Mouse (Mus musculus) hindbrain, embryonic 16.5 days (tissue): ENCODE measurements around the gene Arsg. TPM values are rescaled to one million over a fixed set of nuclear protein-coding genes. Genes with fewer than 3 reads are reported as not detected.

Experiments
- ATAC-seq: fragments of 200-750 bp; cut with Nextera tagmentation; 2 replicates; pipeline ENCODE4 v1.8.0; 2017; ENCODE audit warnings: moderate TSS enrichment, moderate library complexity
- H3K27ac ChIP-seq: fragments of 300-500 bp; sonication (generic); 2 replicates; pipeline ENCODE4 v1.5.1; 2014; ENCODE audit warnings: low read depth, mild to moderate bottlenecking, control low read depth, low read length, moderate library complexity
- H3K27me3 ChIP-seq: fragments of 300-500 bp; sonication (generic); replicated peaks from 2 replicates; pipeline ENCODE4 v1.6.1; 2014; ENCODE audit warnings: low read length; ENCODE audit not compliant: control insufficient read depth, insufficient read depth
- H3K36me3 ChIP-seq: fragments of 300-500 bp; sonication (generic); 2 replicates; pipeline ENCODE4 v1.6.1; 2014; ENCODE audit warnings: mild to moderate bottlenecking, low read length, moderate library complexity, mixed read lengths; ENCODE audit not compliant: control insufficient read depth, insufficient read depth
- H3K4me1 ChIP-seq: fragments of 300-500 bp; sonication (generic); 2 replicates; pipeline ENCODE4 v1.6.1; 2014; ENCODE audit warnings: low read depth, low read length; ENCODE audit not compliant: control insufficient read depth, insufficient read depth
- H3K4me2 ChIP-seq: fragments of 300-500 bp; sonication (generic); 2 replicates; pipeline ENCODE4 v1.6.1; 2014; ENCODE audit warnings: mild to moderate bottlenecking, low read length, control low read depth, moderate library complexity
- H3K4me3 ChIP-seq: fragments of 300-500 bp; sonication (generic); 2 replicates; pipeline ENCODE4 v1.5.1; 2014; ENCODE audit warnings: mild to moderate bottlenecking, low read length, control low read depth, moderate library complexity
- H3K9ac ChIP-seq: fragments of 300-500 bp; sonication (generic); 2 replicates; pipeline ENCODE4 v1.6.1; 2014; ENCODE audit warnings: low read depth, mild to moderate bottlenecking, control low read depth, low read length, moderate library complexity
- H3K9me3 ChIP-seq: fragments of 300-500 bp; sonication (generic); 2 replicates; pipeline ENCODE4 v1.6.1; 2014; ENCODE audit warnings: mild to moderate bottlenecking, low read length, moderate library complexity; ENCODE audit not compliant: control insufficient read depth
- WGBS: fragments of 180-500 bp; shearing (Covaris S2); extraction: QIAGEN DNeasy Blood & Tissue Kit; methylation state at CpG from one replicate; pipeline ENCODE4 v1.1.7; 2014; 5-methylcytosine and 5-hydroxymethylcytosine counted together
- polyA plus RNA-seq: library from polyadenylated mRNA; unstranded; fragments of >200 nt; fragmentation: Nextera tagmentation; extraction: Ambion mirVana; gene quantifications from 2 replicates; pipeline ENCODE4 v1.2.1, GENCODE M21; 2015

Gene Arsg
- polyA plus RNA-seq, 1 experiment from 2014 or later: 8.0 TPM

GRCm38 (mm10) chr11:109578536-109578935 is 105.4 kb downstream of the Arsg start:
- ATAC-seq: no peak
- WGBS: 72% methylated on average over 3 of the region's 3 CpGs
- H3K36me3 ChIP-seq: no peaks in the 10 kb centered on the region
- no peak overlapping the region for H3K4me3 ChIP-seq
- no peak overlapping the region for H3K4me2 ChIP-seq
- no peak overlapping the region for H3K27ac ChIP-seq
- no peak overlapping the region for H3K9ac ChIP-seq
- no peaks in the 10 kb centered on the region for H3K27me3 ChIP-seq
- H3K9me3 ChIP-seq: no peaks in the 10 kb centered on the region
- no peaks in the 10 kb centered on the region for H3K4me1 ChIP-seq

DNA sequence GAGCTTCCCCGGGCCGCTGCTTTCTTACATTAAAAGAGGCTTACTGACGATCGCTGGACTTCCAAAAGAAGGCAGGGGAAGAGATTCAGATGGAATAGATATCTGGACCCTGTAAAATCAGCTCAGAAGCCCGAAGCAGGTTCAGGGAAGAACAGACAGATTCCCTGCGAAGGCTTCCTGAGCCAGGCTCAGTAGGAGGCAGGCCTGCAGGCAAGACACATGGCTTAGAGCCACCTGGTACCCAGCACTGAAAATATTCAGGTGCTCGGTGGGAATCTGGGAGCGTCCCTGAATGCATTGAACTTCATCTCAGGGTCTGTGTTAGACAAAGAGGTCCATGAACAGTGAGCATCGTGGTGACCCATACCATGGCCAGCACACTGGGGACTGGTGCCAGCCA is 106.8 kb downstream of the Arsg start:
- no peaks in the 10 kb centered on the region for H3K4me1 ChIP-seq
- no peak overlapping the region for H3K4me3 ChIP-seq
- H3K9me3 ChIP-seq: no peaks in the 10 kb centered on the region
- H3K4me2 ChIP-seq: no peak overlapping the region
- no peaks in the 10 kb centered on the region for H3K27me3 ChIP-seq
- WGBS: 85% methylated on average over 9 of the region's 9 CpGs
- no peak for ATAC-seq
- H3K36me3 ChIP-seq: no peaks in the 10 kb centered on the region
- no peak overlapping the region for H3K9ac ChIP-seq
- H3K27ac ChIP-seq: no peak overlapping the region

DNA sequence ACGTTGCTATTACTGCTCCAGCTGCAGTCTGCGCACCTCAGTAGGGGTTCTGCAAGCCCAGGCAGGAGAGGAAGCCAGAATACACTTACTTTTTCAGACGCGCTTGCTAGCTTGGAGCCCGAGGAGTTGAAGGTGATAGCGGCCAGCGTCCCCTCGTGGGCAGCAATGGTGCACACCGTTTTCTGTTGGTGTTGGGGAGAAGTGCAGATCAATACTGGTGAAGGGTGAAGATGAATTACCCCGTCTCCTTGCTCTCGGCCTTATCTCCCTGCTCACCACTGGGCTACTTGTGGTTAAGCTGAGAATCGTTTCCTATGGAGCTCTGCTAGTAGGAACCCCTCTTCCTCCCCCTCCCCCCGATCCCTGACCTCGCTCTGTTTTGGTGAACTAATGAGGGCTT is 110.8 kb downstream of the Arsg start:
- H3K27ac ChIP-seq: no peak overlapping the region
- 81% methylated on average over 14 of the region's 14 CpGs for WGBS
- no peak overlapping the region for H3K9ac ChIP-seq
- no peak overlapping the region for H3K4me3 ChIP-seq
- ATAC-seq: no peak
- no peaks in the 10 kb centered on the region for H3K36me3 ChIP-seq
- H3K4me2 ChIP-seq: no peak overlapping the region
- H3K4me1 ChIP-seq: no peaks in the 10 kb centered on the region
- H3K27me3 ChIP-seq: no peaks in the 10 kb centered on the region
- H3K9me3 ChIP-seq: no peaks in the 10 kb centered on the region

- H3K27me3 ChIP-seq: no peaks in the 10 kb centered on the region
- H3K9me3 ChIP-seq: no peaks in the 10 kb centered on the region
- no peak overlapping the region for H3K27ac ChIP-seq
- H3K36me3 ChIP-seq: no peaks in the 10 kb centered on the region
- no peaks in the 10 kb centered on the region for H3K4me1 ChIP-seq
- no peak overlapping the region for H3K4me3 ChIP-seq
- no peak overlapping the region for H3K9ac ChIP-seq
- ATAC-seq: peak; percentile 56; the same call in 1 of the 2 replicates
- H3K4me2 ChIP-seq: no peak overlapping the region
- 46% methylated on average over 11 of the region's 11 CpGs for WGBS
These were observed 111.9 kb downstream of the Arsg start for GRCm38 (mm10) chr11:109584843-109585713.

DNA sequence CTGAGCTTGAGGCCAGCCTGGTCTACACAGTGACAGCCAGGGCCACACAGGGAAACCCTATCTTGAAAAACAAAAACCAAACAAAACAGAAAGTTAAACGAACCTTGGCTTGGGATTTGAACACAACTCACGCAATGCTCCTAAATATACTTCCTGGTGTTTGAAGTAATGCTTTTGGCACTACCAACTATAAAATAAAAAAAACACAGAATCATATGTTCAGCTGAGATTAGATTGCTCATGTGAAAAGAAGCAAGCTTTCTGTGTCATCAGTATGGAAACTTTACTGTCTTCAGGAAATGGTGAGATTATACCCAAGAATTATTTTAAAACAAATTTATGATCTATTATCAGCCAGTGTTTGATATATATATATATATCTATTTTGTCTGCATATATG is 113.2 kb downstream of the Arsg start:
- Histone ChIP-seq H3K9me3 (no peaks in the 10 kb centered on the region), H3K4me3 (no peak overlapping the region), H3K9ac (no peak overlapping the region), H3K4me1 (no peaks in the 10 kb centered on the region), H3K4me2 (no peak overlapping the region), H3K27ac (no peak overlapping the region), H3K27me3 (no peaks in the 10 kb centered on the region), H3K36me3 (no peaks in the 10 kb centered on the region)
- ATAC-seq: no peak
- WGBS: 83% methylated on average over 2 of the region's 2 CpGs

- 63% methylated on average over 13 of the region's 13 CpGs for WGBS
- no peaks in the 10 kb centered on the region for H3K27me3 ChIP-seq
These were observed 113.8 kb downstream of the Arsg start for GRCm38 (mm10) chr11:109587019-109587418.

GRCm38 (mm10) chr11:109587638-109588374 is 114.6 kb downstream of the Arsg start:
- Histone ChIP-seq H3K4me2 (no peak overlapping the region), H3K4me3 (no peak overlapping the region), H3K27ac (no peak overlapping the region), H3K27me3 (no peaks in the 10 kb centered on the region), H3K9ac (no peak overlapping the region), H3K36me3 (no peaks in the 10 kb centered on the region), H3K9me3 (no peaks in the 10 kb centered on the region), H3K4me1 (no peaks in the 10 kb centered on the region)
- ATAC-seq: no peak
- WGBS: 74% methylated on average over 15 of the region's 15 CpGs

More at GRCm38 (mm10) chr11:109587019-109587418, 113.8 kb downstream of the Arsg start:
- Histone ChIP-seq H3K9ac (no peak overlapping the region), H3K4me3 (no peak overlapping the region), H3K27ac (no peak overlapping the region), H3K36me3 (no peaks in the 10 kb centered on the region), H3K4me1 (no peaks in the 10 kb centered on the region), H3K9me3 (no peaks in the 10 kb centered on the region), H3K4me2 (no peak overlapping the region)
- no peak for ATAC-seq

- no peak overlapping the region for H3K27ac ChIP-seq
- no peak for ATAC-seq
- H3K27me3 ChIP-seq: no peaks in the 10 kb centered on the region
- 86% methylated on average over 8 of the region's 8 CpGs for WGBS
- H3K4me1 ChIP-seq: no peaks in the 10 kb centered on the region
- no peaks in the 10 kb centered on the region for H3K9me3 ChIP-seq
- no peak overlapping the region for H3K4me2 ChIP-seq
- no peak overlapping the region for H3K9ac ChIP-seq
- no peaks in the 10 kb centered on the region for H3K36me3 ChIP-seq
- H3K4me3 ChIP-seq: no peak overlapping the region
These were observed 116.8 kb downstream of the Arsg start for GRCm38 (mm10) chr11:109590012-109590411.

DNA sequence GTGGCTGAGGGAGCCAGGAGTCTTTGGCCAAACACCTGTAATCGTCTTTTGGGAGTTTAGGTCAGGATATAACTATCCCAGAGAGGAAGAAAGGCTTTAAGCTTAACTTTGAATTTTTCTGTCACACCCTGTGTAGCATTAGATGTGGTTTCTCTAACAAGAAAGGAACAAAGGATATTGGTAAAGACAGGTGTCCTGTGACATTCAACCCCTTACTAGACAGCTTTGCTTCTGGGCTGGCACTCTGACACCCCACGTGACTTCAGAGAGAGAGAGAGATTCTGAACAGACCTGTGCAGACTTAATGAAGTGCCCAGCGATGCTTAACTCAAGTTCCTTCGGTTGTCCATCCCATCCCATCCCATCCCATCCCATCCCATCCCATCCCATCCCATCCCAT is 118.3 kb downstream of the Arsg start:
- H3K4me2 ChIP-seq: no peak overlapping the region
- no peak overlapping the region for H3K9ac ChIP-seq
- no peaks in the 10 kb centered on the region for H3K36me3 ChIP-seq
- H3K4me3 ChIP-seq: no peak overlapping the region
- no peak overlapping the region for H3K27ac ChIP-seq
- no peaks in the 10 kb centered on the region for H3K27me3 ChIP-seq
- 81% methylated on average over 4 of the region's 4 CpGs for WGBS
- no peaks in the 10 kb centered on the region for H3K9me3 ChIP-seq
- no peaks in the 10 kb centered on the region for H3K4me1 ChIP-seq
- ATAC-seq: no peak
